Mouse (Mus musculus): Measurements from ENCODE around the gene Kin. TPM values are rescaled to one million over a fixed set of nuclear protein-coding genes. Genes with fewer than 3 reads are reported as not detected.

The Kin gene
- polyA plus RNA-seq, 1 experiment from 2014 or later: 24.0 TPM

- WGBS: 79% methylated on average over 1 of the region's 1 CpGs
- H3K9ac ChIP-seq (replicated peaks; ENCODE audit: low read depth): no peak overlapping the region
- no peak for TF ChIP-seq EP300 (IDR thresholded peaks at IDR 0.05)
- no peak for TF ChIP-seq CTCF (IDR thresholded peaks at IDR 0.05)
- H3K4me2 ChIP-seq (replicated peaks; ENCODE audit: low read depth, low read length): no peak overlapping the region
- ATAC-seq (no peak), DNase-seq (ENCODE audit: low spot score) (no peak)
- H3K4me3 ChIP-seq (ENCODE audit: low read depth, low read length): no peak overlapping the region
- H3K27me3 ChIP-seq (replicated peaks; ENCODE audit: insufficient read depth, low read length): no peaks in the 10 kb centered on the region
- H3K36me3 ChIP-seq (ENCODE audit: insufficient read depth, low read length): no peaks in the 10 kb centered on the region
- no peaks in the 10 kb centered on the region for H3K4me1 ChIP-seq (ENCODE audit: insufficient read depth, low read depth, low read length)
- no peak overlapping the region for H3K27ac ChIP-seq (ENCODE audit: low read length)
- H3K9me3 ChIP-seq (ENCODE audit: low read length): no peaks in the 10 kb centered on the region
Measured at GRCm38 (mm10) chr2:10132128-10132527, 51.7 kb downstream of the Kin start.

GRCm38 (mm10) chr2:10133941-10134340 is 53.5 kb downstream of the Kin start:
- Histone ChIP-seq H3K9ac (replicated peaks; ENCODE audit: low read depth) (no peak overlapping the region), H3K36me3 (ENCODE audit: insufficient read depth, low read length) (no peaks in the 10 kb centered on the region), H3K9me3 (ENCODE audit: low read length) (no peaks in the 10 kb centered on the region), H3K27me3 (replicated peaks; ENCODE audit: insufficient read depth, low read length) (no peaks in the 10 kb centered on the region), H3K4me2 (replicated peaks; ENCODE audit: low read depth, low read length) (no peak overlapping the region), H3K4me3 (ENCODE audit: low read depth, low read length) (no peak overlapping the region), H3K27ac (ENCODE audit: low read length) (no peak overlapping the region), H3K4me1 (ENCODE audit: insufficient read depth, low read depth, low read length) (no peaks in the 10 kb centered on the region)
- DNase-seq (ENCODE audit: low spot score): no peak
- no peak for TF ChIP-seq EP300 (IDR thresholded peaks at IDR 0.05)
- TF ChIP-seq CTCF (IDR thresholded peaks at IDR 0.05): no peak
- WGBS: 40% methylated on average over 6 of the region's 6 CpGs
- ATAC-seq: no peak

GRCm38 (mm10) chr2:10137320-10137719 is 56.9 kb downstream of the Kin start:
- Histone ChIP-seq H3K9ac (replicated peaks; ENCODE audit: low read depth) (no peak overlapping the region), H3K4me3 (ENCODE audit: low read depth, low read length) (no peak overlapping the region), H3K4me2 (replicated peaks; ENCODE audit: low read depth, low read length) (no peak overlapping the region), H3K9me3 (ENCODE audit: low read length) (no peaks in the 10 kb centered on the region), H3K4me1 (ENCODE audit: insufficient read depth, low read depth, low read length) (no peaks in the 10 kb centered on the region), H3K27ac (ENCODE audit: low read length) (no peak overlapping the region), H3K27me3 (replicated peaks; ENCODE audit: insufficient read depth, low read length) (no peaks in the 10 kb centered on the region), H3K36me3 (ENCODE audit: insufficient read depth, low read length) (no peaks in the 10 kb centered on the region)
- WGBS: 75% methylated on average over 2 of the region's 2 CpGs
- TF ChIP-seq EP300 (IDR thresholded peaks at IDR 0.05) (no peak), CTCF (IDR thresholded peaks at IDR 0.05) (no peak)
- no peak for DNase-seq (ENCODE audit: low spot score)
- no peak for ATAC-seq

- DNase-seq (ENCODE audit: low spot score): no peak
- TF ChIP-seq CTCF (IDR thresholded peaks at IDR 0.05) (no peak), EP300 (IDR thresholded peaks at IDR 0.05) (no peak)
- no peaks in the 10 kb centered on the region for H3K9me3 ChIP-seq (ENCODE audit: low read length)
- no peaks in the 10 kb centered on the region for H3K36me3 ChIP-seq (ENCODE audit: insufficient read depth, low read length)
- H3K9ac ChIP-seq (replicated peaks; ENCODE audit: low read depth): no peak overlapping the region
- no peak overlapping the region for H3K4me2 ChIP-seq (replicated peaks; ENCODE audit: low read depth, low read length)
- no peak overlapping the region for H3K4me3 ChIP-seq (ENCODE audit: low read depth, low read length)
- H3K4me1 ChIP-seq (ENCODE audit: insufficient read depth, low read depth, low read length): no peaks in the 10 kb centered on the region
- H3K27ac ChIP-seq (ENCODE audit: low read length): no peak overlapping the region
- no peaks in the 10 kb centered on the region for H3K27me3 ChIP-seq (replicated peaks; ENCODE audit: insufficient read depth, low read length)
- no peak for ATAC-seq
- 69% methylated on average over 5 of the region's 5 CpGs for WGBS
Measured at GRCm38 (mm10) chr2:10140456-10140855, 60.1 kb downstream of the Kin start.

Other genes with a start within 250 kb of the Kin start
- gene 4930412O13Rik, start 199.3 kb upstream of the Kin start, polyA plus RNA-seq (2015; fragmentation: Nextera tagmentation; extraction: Ambion mirVana): not detected in 2 replicates
- gene 9230102O04Rik, start 191.1 kb upstream of the Kin start, polyA plus RNA-seq (2015; fragmentation: Nextera tagmentation; extraction: Ambion mirVana): not detected in 2 replicates
- gene Gata3, start 190.6 kb upstream of the Kin start, polyA plus RNA-seq (2015; fragmentation: Nextera tagmentation; extraction: Ambion mirVana): 2.4 and 2.7 TPM in 2 replicates
- gene Taf3, start 32.0 kb upstream of the Kin start, polyA plus RNA-seq (2015; fragmentation: Nextera tagmentation; extraction: Ambion mirVana): 7.5 and 8.4 TPM in 2 replicates
- 352 TPM in 2 replicates for gene Atp5c1, start 83 bp upstream of the Kin start, polyA plus RNA-seq (2015; fragmentation: Nextera tagmentation; extraction: Ambion mirVana)
- 1.6 and 1.7 TPM in 2 replicates for gene Itih2, start 50.8 kb downstream of the Kin start, polyA plus RNA-seq (2015; fragmentation: Nextera tagmentation; extraction: Ambion mirVana)
- 3.0 and 4.0 TPM in 2 replicates for gene Itih5, start 73.0 kb downstream of the Kin start, polyA plus RNA-seq (2015; fragmentation: Nextera tagmentation; extraction: Ambion mirVana)

All from lung, postnatal 0 days (tissue).